Mouse (Mus musculus) erythroblast, embryonic 14.5 days (primary cell): Measurements from ENCODE around the gene Cep131.

ENCODE experiments used
- GATA1 ChIP-seq: IDR thresholded peaks from 2 replicates; pipeline ENCODE4 v1.6.1; 2012; ENCODE audit warnings: low read length, inconsistent platforms, mixed read lengths
- TAL1 ChIP-seq: IDR thresholded peaks from 3 replicates; pipeline ENCODE4 v1.6.1; 2012; ENCODE audit warnings: low read length, inconsistent platforms, mixed read lengths

DNA sequence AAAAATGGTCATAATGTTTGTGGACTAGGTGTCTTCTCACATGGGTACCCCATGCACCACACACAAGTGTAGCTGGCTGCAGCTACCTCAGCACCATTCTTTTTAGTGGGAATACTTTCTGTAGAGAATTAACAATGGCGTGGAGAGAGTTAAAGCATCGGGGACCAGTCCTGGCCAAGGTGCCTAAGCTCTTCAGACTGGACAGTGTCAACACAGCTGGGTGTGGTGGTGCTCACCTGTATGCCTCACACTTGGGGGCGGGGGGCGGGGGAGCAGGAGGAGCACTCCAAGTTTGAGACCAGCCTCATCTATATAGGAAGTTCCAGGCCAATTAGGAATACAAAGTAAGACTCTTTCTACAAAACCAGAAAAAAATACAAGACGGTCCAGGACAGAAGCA is 47.5 kb upstream of the Cep131 start:
- TF ChIP-seq TAL1, result no peak
- no peak for TF ChIP-seq GATA1
